Mouse (Mus musculus): Measurements from ENCODE around the gene Cyp21a1. TPM values are rescaled to one million over a fixed set of nuclear protein-coding genes. Genes with fewer than 3 reads are reported as not detected.
"Not testable (repeated sequence)": the region's sequence is repeated elsewhere in the genome, so short reads cannot be mapped to it uniquely, and the experiment has no call there.

The Cyp21a1 gene
- total RNA-seq (2015) = not detected in 2 replicates
- total RNA-seq (2017) = not detected in 2 replicates

- ATAC-seq (replicated peaks; ENCODE audit: poor library complexity) = not testable (repeated sequence)
These were observed at the start of gene Cyp21a1 for GRCm38 (mm10) chr17:34804301-34804700. TSS of gene Cyp21a1 (minus strand) at chr17:34804561.

- ATAC-seq (replicated peaks; ENCODE audit: poor library complexity) = no peak
These were observed 49.1 kb upstream of the Cyp21a1 start for GRCm38 (mm10) chr17:34853511-34853910.

GRCm38 (mm10) chr17:34850517-34851125 lies 46.3 kb upstream of the Cyp21a1 start:
- ATAC-seq (replicated peaks; ENCODE audit: poor library complexity) = peak; percentile 10; the same call in 1 of the 2 replicates

- ATAC-seq (replicated peaks; ENCODE audit: poor library complexity) = peak; percentile 98
These were observed 45.6 kb upstream of the Cyp21a1 start, which contains the start of the genes Skiv2l and Nelfe for GRCm38 (mm10) chr17:34849722-34850516. TSS of gene Skiv2l (minus strand) at chr17:34850210. TSS of gene Nelfe (plus strand) at chr17:34850391.

- ATAC-seq (replicated peaks; ENCODE audit: poor library complexity) = no peak
These were observed 43.3 kb upstream of the Cyp21a1 start for GRCm38 (mm10) chr17:34847615-34848014.

GRCm38 (mm10) chr17:34847192-34847591 lies 42.8 kb upstream of the Cyp21a1 start:
- ATAC-seq (replicated peaks; ENCODE audit: poor library complexity) = no peak

GRCm38 (mm10) chr17:34844884-34845283 lies 40.5 kb upstream of the Cyp21a1 start:
- ATAC-seq (replicated peaks; ENCODE audit: poor library complexity) = no peak

GRCm38 (mm10) chr17:34840736-34841307 lies 36.5 kb upstream of the Cyp21a1 start:
- ATAC-seq (replicated peaks; ENCODE audit: poor library complexity) = no peak

- ATAC-seq (replicated peaks; ENCODE audit: poor library complexity) = no peak
These were observed 34.4 kb upstream of the Cyp21a1 start for GRCm38 (mm10) chr17:34838785-34839184.

- ATAC-seq (replicated peaks; ENCODE audit: poor library complexity) = no peak; the same call in 1 of the 2 replicates
These were observed 33.3 kb upstream of the Cyp21a1 start for GRCm38 (mm10) chr17:34837464-34838324.

GRCm38 (mm10) chr17:34836856-34837221 lies 32.5 kb upstream of the Cyp21a1 start, which contains the start of the genes Stk19 and Dxo:
TSS of gene Stk19 (minus strand) at chr17:34836945.
TSS of gene Dxo (plus strand) at chr17:34837019.
- ATAC-seq (replicated peaks; ENCODE audit: poor library complexity) = peak; percentile 98

GRCm38 (mm10) chr17:34836155-34836855 lies 31.9 kb upstream of the Cyp21a1 start:
- peak; percentile 57 for ATAC-seq (replicated peaks; ENCODE audit: poor library complexity)

GRCm38 (mm10) chr17:34830776-34831175 lies 26.4 kb upstream of the Cyp21a1 start:
- ATAC-seq (replicated peaks; ENCODE audit: poor library complexity) = not testable (repeated sequence)

GRCm38 (mm10) chr17:34814818-34815370 lies 10.5 kb upstream of the Cyp21a1 start:
- no peak for ATAC-seq (replicated peaks; ENCODE audit: poor library complexity)

- ATAC-seq (replicated peaks; ENCODE audit: poor library complexity) = peak; percentile 44; the same call in 1 of the 2 replicates
These were observed 9.4 kb upstream of the Cyp21a1 start for GRCm38 (mm10) chr17:34813747-34814146.

- no peak for ATAC-seq (replicated peaks; ENCODE audit: poor library complexity)
These were observed 6.9 kb upstream of the Cyp21a1 start for GRCm38 (mm10) chr17:34811275-34811674.

GRCm38 (mm10) chr17:34810811-34811210 lies 6.5 kb upstream of the Cyp21a1 start:
- not testable (repeated sequence) for ATAC-seq (replicated peaks; ENCODE audit: poor library complexity)

GRCm38 (mm10) chr17:34810411-34810810 lies 6.0 kb upstream of the Cyp21a1 start:
- ATAC-seq (replicated peaks; ENCODE audit: poor library complexity) = not testable (repeated sequence)

GRCm38 (mm10) chr17:34808599-34809205 lies 4.3 kb upstream of the Cyp21a1 start:
- no peak for ATAC-seq (replicated peaks; ENCODE audit: poor library complexity)

All from megakaryocyte progenitor cell, adult 5-6 weeks (primary cell).